Mouse (Mus musculus) midbrain, postnatal 0 days (tissue): ENCODE data around the gene Icmt. TPM values are rescaled to one million over a fixed set of nuclear protein-coding genes. Genes with fewer than 3 reads are reported as not detected.
A peak's percentile ranks its signal among the peaks of the same experiment; 100 is the strongest.

ENCODE experiments used
- ATAC-seq: fragments of 200-750 bp; cut with Nextera tagmentation; 2 replicates; pipeline ENCODE4 v1.8.0; 2017; ENCODE audit warnings: moderate number of reproducible peaks, mild to moderate bottlenecking, moderate TSS enrichment, moderate library complexity; ENCODE audit not compliant: low FRiP score
- DNase-seq: peaks from one replicate; pipeline ENCODE4 v3.0.0-alpha.2; 2015; ENCODE audit warnings: low spot score
- H3K27ac ChIP-seq: fragments of 300-500 bp; sonication (generic); 2 replicates; pipeline ENCODE4 v1.5.1; 2014; ENCODE audit warnings: low read depth, mild to moderate bottlenecking, low read length, mixed read lengths
- H3K27me3 ChIP-seq: fragments of 300-500 bp; sonication (generic); 2 replicates; pipeline ENCODE4 v1.6.1; 2014; ENCODE audit warnings: low read length, control low read depth, mixed read lengths; ENCODE audit not compliant: insufficient read depth
- H3K36me3 ChIP-seq: fragments of 300-500 bp; sonication (generic); 2 replicates; pipeline ENCODE4 v1.6.1; 2014; ENCODE audit warnings: low read length, control low read depth, mixed read lengths; ENCODE audit not compliant: insufficient read depth
- H3K4me1 ChIP-seq: fragments of 300-500 bp; sonication (generic); 2 replicates; pipeline ENCODE4 v1.6.1; 2014; ENCODE audit warnings: mild to moderate bottlenecking, control low read depth, antibody characterized with exemption, low read length, mixed read lengths; ENCODE audit not compliant: insufficient read depth
- H3K4me2 ChIP-seq: fragments of 300-500 bp; sonication (generic); 2 replicates; pipeline ENCODE4 v1.6.1; 2014; ENCODE audit warnings: low read depth, mild to moderate bottlenecking, low read length, mixed read lengths; ENCODE audit not compliant: poor library complexity, severe bottlenecking
- H3K4me3 ChIP-seq: fragments of 300-500 bp; sonication (generic); 2 replicates; pipeline ENCODE4 v1.5.1; 2014; ENCODE audit warnings: low read depth, mild to moderate bottlenecking, low read length, moderate library complexity
- H3K9ac ChIP-seq: fragments of 300-500 bp; sonication (generic); replicated peaks from 2 replicates; pipeline ENCODE4 v1.6.1; 2014; ENCODE audit warnings: mild to moderate bottlenecking, low read length, moderate library complexity, mixed read lengths; ENCODE audit not compliant: poor library complexity, severe bottlenecking
- H3K9me3 ChIP-seq: fragments of 300-500 bp; sonication (generic); 2 replicates; pipeline ENCODE4 v1.6.1; 2016; ENCODE audit warnings: low read length, control low read depth
- CTCF ChIP-seq: IDR thresholded peaks from 2 replicates; pipeline ENCODE4 v1.5.1; 2016; ENCODE audit warnings: antibody characterized with exemption, mild to moderate bottlenecking
- WGBS: fragments of 180-500 bp; shearing (Covaris S2); extraction: QIAGEN DNeasy Blood & Tissue Kit; methylation state at CpG from one replicate; pipeline ENCODE4 v1.1.7; 2014; 5-methylcytosine and 5-hydroxymethylcytosine counted together
- polyA plus RNA-seq: library from polyadenylated mRNA; unstranded; fragments of >200 nt; fragmentation: Nextera tagmentation; extraction: Ambion mirVana; gene quantifications from 2 replicates; pipeline ENCODE4 v1.2.1, GENCODE M21; 2015
- total RNA-seq: library from RNA; depleted of rRNA; stranded (reverse); fragments of >200 nt; gene quantifications from 2 replicates; pipeline ENCODE4 v1.2.3, GENCODE M21; 2014

Gene Icmt
- total and polyA plus RNA-seq, 2 experiments from 2014 or later: 15.7 to 38.9 TPM

GRCm38 (mm10) chr4:152263089-152263488 lies 33.9 kb upstream of the Icmt start:
- no peak for TF ChIP-seq CTCF
- Histone ChIP-seq H3K36me3 (peaks cover 27% of the 10 kb centered on the region), H3K27ac (no peak overlapping the region), H3K4me1 (0 out of 2 replicates have a peak, but pooled peaks cover 3% of the 10 kb centered on the region), H3K4me2 (no peak overlapping the region), H3K9me3 (no peaks in the 10 kb centered on the region), H3K4me3 (no peak overlapping the region), H3K27me3 (no peaks in the 10 kb centered on the region), H3K9ac (no peak overlapping the region)
- DNase-seq (no peak), ATAC-seq (no peak)
- WGBS: 71% methylated on average over 9 of the region's 9 CpGs

- Histone ChIP-seq H3K9me3 (no peaks in the 10 kb centered on the region), H3K4me2 (no peak overlapping the region), H3K27ac (no peak overlapping the region), H3K27me3 (no peaks in the 10 kb centered on the region), H3K36me3 (peaks cover 28% of the 10 kb centered on the region), H3K9ac (no peak overlapping the region), H3K4me3 (no peak overlapping the region), H3K4me1 (0 out of 2 replicates have a peak, but pooled peaks cover 3% of the 10 kb centered on the region)
- TF ChIP-seq CTCF: no peak
- no peak for ATAC-seq
- no peak for DNase-seq
- 27% methylated on average over 10 of the region's 10 CpGs for WGBS
Measured at GRCm38 (mm10) chr4:152263512-152264176, 33.4 kb upstream of the Icmt start.

DNA sequence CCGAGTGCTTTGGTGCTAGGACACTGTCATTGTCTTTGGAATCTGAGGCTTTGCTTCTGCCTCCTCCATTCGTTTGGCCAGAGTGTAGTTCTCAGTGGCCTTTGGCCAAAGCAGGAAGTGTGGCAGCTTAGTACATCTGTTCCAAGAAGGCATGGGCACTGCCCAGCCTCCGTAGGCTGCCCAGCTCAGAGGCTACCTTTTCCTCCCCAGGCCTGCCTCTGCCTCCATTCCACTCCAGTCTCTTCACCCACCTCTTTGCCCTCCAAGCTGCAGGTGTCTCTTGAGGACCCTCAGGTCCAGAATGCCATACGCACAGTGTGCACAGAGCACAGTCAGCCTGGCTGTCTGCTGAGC lies 32.9 kb upstream of the Icmt start:
- H3K4me2 ChIP-seq: no peak overlapping the region
- TF ChIP-seq CTCF: no peak
- 44% methylated on average over 4 of the region's 4 CpGs for WGBS
- no peak overlapping the region for H3K9ac ChIP-seq
- ATAC-seq: no peak
- H3K36me3 ChIP-seq: peaks cover 31% of the 10 kb centered on the region
- H3K4me3 ChIP-seq: no peak overlapping the region
- 0 out of 2 replicates have a peak, but pooled peaks cover 3% of the 10 kb centered on the region for H3K4me1 ChIP-seq
- H3K27ac ChIP-seq: no peak overlapping the region
- H3K27me3 ChIP-seq: no peaks in the 10 kb centered on the region
- no peak for DNase-seq
- H3K9me3 ChIP-seq: no peaks in the 10 kb centered on the region

DNA sequence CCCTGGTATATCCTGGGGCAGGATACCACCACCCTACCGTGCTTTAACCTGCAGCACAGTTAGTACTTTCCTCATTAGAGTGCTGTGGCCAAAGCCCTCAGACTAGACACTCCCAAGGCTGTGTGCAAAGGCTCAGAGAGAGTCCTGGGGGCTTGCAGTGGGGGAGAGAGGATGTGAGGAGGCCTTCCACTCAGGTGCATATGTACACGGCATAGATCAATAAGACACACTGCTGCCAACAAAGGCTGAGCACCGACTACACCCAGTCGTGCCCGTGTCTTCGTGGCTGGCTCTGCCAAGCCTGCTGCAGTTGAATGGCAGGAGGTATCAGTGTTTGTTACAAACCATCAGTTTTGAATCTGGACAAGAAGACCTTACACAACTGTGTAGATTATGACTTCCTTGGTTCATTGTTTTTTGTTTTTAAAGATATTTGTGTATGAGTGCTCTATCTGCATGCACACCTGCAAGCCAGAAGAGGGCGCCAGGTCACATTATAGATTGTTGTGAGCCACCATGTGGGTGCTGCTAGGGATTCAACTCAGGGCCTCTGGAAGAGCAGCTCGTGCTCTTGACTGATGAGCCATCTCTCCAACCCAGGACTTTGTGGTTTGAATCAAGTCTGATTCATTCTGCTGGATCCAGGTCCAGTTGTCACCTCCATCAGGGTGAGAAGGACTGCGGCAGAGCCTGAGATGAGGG lies 32.0 kb upstream of the Icmt start:
- Histone ChIP-seq H3K4me1 (0 out of 2 replicates have a peak, but pooled peaks cover 3% of the 10 kb centered on the region), H3K27ac (no peak overlapping the region), H3K36me3 (peaks cover 34% of the 10 kb centered on the region), H3K4me2 (no peak overlapping the region), H3K4me3 (no peak overlapping the region), H3K9ac (no peak overlapping the region), H3K27me3 (no peaks in the 10 kb centered on the region), H3K9me3 (no peaks in the 10 kb centered on the region)
- DNase-seq (no peak), ATAC-seq (no peak)
- TF ChIP-seq CTCF: peak; percentile 61
- 89% methylated on average over 9 of the region's 9 CpGs for WGBS

DNA sequence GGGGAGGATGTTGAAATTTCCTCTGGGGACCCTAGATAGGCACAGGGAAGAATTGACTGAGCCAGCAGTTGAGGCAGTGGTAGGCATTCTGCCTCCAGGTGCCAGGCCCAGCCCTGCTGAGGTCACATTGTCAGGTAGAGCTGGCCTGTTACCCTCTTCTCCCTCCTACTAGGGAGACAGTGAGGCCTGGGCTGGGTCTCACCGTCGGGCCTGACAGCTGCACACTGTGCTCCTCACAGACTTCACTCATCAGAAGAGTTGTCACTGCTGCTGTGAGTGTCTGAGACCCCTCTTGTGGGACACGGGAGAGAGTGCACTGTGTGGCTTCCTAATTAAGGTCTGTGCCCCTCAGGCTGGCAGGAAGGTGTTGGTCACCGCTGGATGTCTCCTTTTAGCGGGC lies 31.2 kb upstream of the Icmt start:
- no peak for TF ChIP-seq CTCF
- Histone ChIP-seq H3K4me3 (no peak overlapping the region), H3K4me1 (0 out of 2 replicates have a peak, but pooled peaks cover 3% of the 10 kb centered on the region), H3K4me2 (no peak overlapping the region), H3K27me3 (no peaks in the 10 kb centered on the region), H3K36me3 (peaks cover 27% of the 10 kb centered on the region), H3K9ac (no peak overlapping the region), H3K9me3 (no peaks in the 10 kb centered on the region), H3K27ac (no peak overlapping the region)
- ATAC-seq: no peak
- no peak for DNase-seq
- 66% methylated on average over 5 of the region's 5 CpGs for WGBS

- 60% methylated on average over 10 of the region's 10 CpGs for WGBS
- no peaks in the 10 kb centered on the region for H3K9me3 ChIP-seq
- H3K4me2 ChIP-seq: no peak overlapping the region
- H3K36me3 ChIP-seq: peaks cover 25% of the 10 kb centered on the region
- TF ChIP-seq CTCF: no peak
- DNase-seq (peak; percentile 54), ATAC-seq (no peak)
- no peak overlapping the region for H3K9ac ChIP-seq
- H3K4me3 ChIP-seq: no peak overlapping the region
- no peak overlapping the region for H3K27ac ChIP-seq
- no peaks in the 10 kb centered on the region for H3K27me3 ChIP-seq
- 0 out of 2 replicates have a peak, but pooled peaks cover 3% of the 10 kb centered on the region for H3K4me1 ChIP-seq
Measured at GRCm38 (mm10) chr4:152266236-152266895, 30.7 kb upstream of the Icmt start.
